Mouse (Mus musculus) cerebellum, adult 11 months (tissue): ENCODE data around the gene Urb1.

Experiments used
- DNase-seq: peaks from one replicate; pipeline ENCODE4 v3.0.0; 2022

Urb1 gene

GRCm38 (mm10) chr16:90822284-90822935 is 12.2 kb upstream of the Urb1 start:
- DNase-seq, result no peak

- DNase-seq, result no peak
Observed at GRCm38 (mm10) chr16:90821046-90821697, 11.0 kb upstream of the Urb1 start.

- no peak for DNase-seq
Observed at GRCm38 (mm10) chr16:90820326-90820725, 10.1 kb upstream of the Urb1 start.

GRCm38 (mm10) chr16:90812086-90812485 is 1.9 kb upstream of the Urb1 start:
- DNase-seq, result no peak

GRCm38 (mm10) chr16:90810716-90811256 is 573 bp upstream of the Urb1 start:
- DNase-seq, result no peak

GRCm38 (mm10) chr16:90804466-90804865 is 5.7 kb downstream of the Urb1 start:
- no peak for DNase-seq

- no peak for DNase-seq
Observed at GRCm38 (mm10) chr16:90801928-90802327, 8.3 kb downstream of the Urb1 start.

GRCm38 (mm10) chr16:90801251-90801650 is 9.0 kb downstream of the Urb1 start:
- DNase-seq, result no peak

- no peak for DNase-seq
Observed at GRCm38 (mm10) chr16:90799840-90800239, 10.4 kb downstream of the Urb1 start.

GRCm38 (mm10) chr16:90798848-90799247 is 11.4 kb downstream of the Urb1 start:
- DNase-seq, result no peak

GRCm38 (mm10) chr16:90798446-90798845 is 11.8 kb downstream of the Urb1 start:
- DNase-seq, result no peak

- no peak for DNase-seq
Observed at GRCm38 (mm10) chr16:90794708-90795107, 15.5 kb downstream of the Urb1 start.

- DNase-seq, result no peak
Observed at GRCm38 (mm10) chr16:90792500-90792899, 17.7 kb downstream of the Urb1 start.

- DNase-seq, result no peak
Observed at GRCm38 (mm10) chr16:90792066-90792465, 18.1 kb downstream of the Urb1 start.

- DNase-seq, result no peak
Observed at GRCm38 (mm10) chr16:90790946-90791345, 19.3 kb downstream of the Urb1 start.

GRCm38 (mm10) chr16:90788580-90788979 is 21.6 kb downstream of the Urb1 start:
- DNase-seq, result no peak

- DNase-seq, result no peak
Observed at GRCm38 (mm10) chr16:90785257-90785656, 25.0 kb downstream of the Urb1 start.

- no peak for DNase-seq
Observed at GRCm38 (mm10) chr16:90783302-90783701, 26.9 kb downstream of the Urb1 start.

GRCm38 (mm10) chr16:90779783-90780182 is 30.4 kb downstream of the Urb1 start:
- no peak for DNase-seq

GRCm38 (mm10) chr16:90775946-90776520 is 34.2 kb downstream of the Urb1 start:
- no peak for DNase-seq

- DNase-seq, result no peak
Observed at GRCm38 (mm10) chr16:90774646-90775045, 35.6 kb downstream of the Urb1 start.

- no peak for DNase-seq
Observed at GRCm38 (mm10) chr16:90774216-90774615, 36.0 kb downstream of the Urb1 start.

GRCm38 (mm10) chr16:90766919-90767454 is 43.2 kb downstream of the Urb1 start:
- no peak for DNase-seq
